Mouse (Mus musculus) cerebellum, adult (tissue): ENCODE measurements around the gene Map3k5.
"Not testable (repeated sequence)": the region's sequence is repeated elsewhere in the genome, so short reads cannot be mapped to it uniquely, and the experiment has no call there.

ENCODE experiments used
- ATAC-seq: cut with Nextera tagmentation; 2 replicates; pipeline ENCODE4 v1.9.2; 2017; ENCODE audit warnings: mild to moderate bottlenecking, moderate library complexity, mixed read lengths; ENCODE audit not compliant: insufficient number of reproducible peaks, low FRiP score, low TSS enrichment

The Map3k5 gene

DNA sequence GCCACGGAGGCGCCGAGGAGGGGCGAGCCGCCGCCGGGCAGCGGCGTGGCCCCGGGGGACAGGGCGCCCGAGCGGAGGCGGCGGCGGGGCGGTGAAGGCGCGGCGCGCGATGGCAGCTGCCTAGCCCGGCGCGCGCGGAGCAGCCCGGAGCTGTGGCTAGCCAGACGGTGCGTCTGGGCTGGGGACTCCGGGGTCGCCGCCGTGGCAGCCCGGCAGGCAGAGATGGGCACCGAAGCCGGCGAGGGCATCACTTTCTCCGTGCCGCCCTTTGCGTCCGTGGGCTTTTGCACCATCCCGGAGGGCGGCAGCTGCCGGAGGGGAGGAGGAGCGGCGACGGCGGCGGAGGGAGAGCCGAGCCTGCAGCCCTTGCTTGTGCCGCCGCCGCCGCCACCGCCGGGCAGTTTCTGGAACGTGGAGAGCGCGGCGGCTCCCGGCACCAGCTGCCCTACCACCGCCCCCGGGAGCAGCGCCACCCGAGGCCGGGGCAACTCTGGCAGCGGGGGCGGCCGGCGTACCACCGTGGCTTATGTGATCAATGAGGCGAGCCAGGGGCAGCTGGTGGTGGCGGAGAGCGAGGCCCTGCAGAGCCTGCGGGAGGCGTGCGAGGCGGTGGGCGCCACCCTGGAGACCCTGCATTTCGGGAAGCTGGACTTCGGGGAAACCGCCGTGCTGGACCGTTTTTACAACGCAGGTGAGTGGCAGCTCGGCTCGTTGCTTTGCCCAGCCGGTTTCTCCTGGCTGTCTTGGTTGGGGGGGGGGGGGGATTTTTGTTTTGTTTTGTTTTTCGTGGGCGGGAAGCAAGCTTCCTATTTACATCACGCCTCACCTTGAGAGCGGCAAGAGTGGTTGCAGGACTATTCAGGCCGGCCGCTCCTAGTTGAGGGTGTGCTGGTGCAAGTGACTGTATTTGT is at the start of gene Map3k5:
Gene Map3k5 (plus strand): TSS at position 89 of the 911 bp plus-strand sequence.
- ATAC-seq = peak; percentile 46

DNA sequence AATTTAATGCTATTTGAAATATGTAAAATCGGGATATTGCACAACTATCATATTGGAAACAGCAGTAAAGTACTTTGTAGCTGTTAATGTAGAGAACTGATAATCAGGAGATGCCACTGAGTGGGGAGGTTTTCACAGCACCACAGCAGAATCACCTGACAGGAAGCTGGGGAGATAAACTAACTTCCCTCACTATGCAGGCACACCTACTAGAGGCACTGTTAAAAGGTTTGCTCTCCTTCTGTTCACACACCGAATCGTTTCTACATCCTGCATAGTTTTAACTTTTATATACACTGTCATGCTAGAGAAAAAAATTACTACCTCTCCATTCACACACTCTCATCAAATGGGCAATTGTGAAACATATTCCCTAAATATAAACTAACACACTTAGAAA is 48.0 kb upstream of the Map3k5 start:
- no peak for ATAC-seq

- ATAC-seq = no peak
Observed at GRCm38 (mm10) chr10:19889908-19890307, 44.4 kb upstream of the Map3k5 start.

GRCm38 (mm10) chr10:19891686-19892085 is 42.6 kb upstream of the Map3k5 start:
- ATAC-seq = no peak

- no peak for ATAC-seq
Observed at GRCm38 (mm10) chr10:19893146-19893545, 41.1 kb upstream of the Map3k5 start.

- ATAC-seq = no peak
Observed at GRCm38 (mm10) chr10:19893976-19894375, 40.3 kb upstream of the Map3k5 start.

DNA sequence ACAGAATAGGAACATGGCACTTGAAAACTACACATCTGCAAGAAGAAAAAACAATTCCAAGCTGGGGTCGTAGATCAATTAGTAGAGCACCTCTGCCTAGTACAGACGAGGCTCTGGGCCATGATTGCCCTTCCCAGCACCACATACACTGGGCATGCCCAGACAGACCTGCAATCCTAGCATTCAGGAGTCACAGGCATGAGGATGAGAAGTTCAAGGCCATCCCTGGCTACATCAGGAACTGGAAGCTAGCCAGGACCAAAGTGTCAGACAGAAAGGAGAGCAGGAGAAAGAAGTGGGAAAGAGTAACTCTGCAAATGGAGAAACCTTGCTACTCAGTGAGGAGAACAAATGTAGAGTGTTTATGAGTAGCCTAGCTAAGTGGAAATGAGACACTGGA is 34.1 kb upstream of the Map3k5 start:
- no peak for ATAC-seq

GRCm38 (mm10) chr10:19901992-19902391 is 32.3 kb upstream of the Map3k5 start:
- ATAC-seq = no peak

GRCm38 (mm10) chr10:19904077-19904820 is 30.0 kb upstream of the Map3k5 start:
- ATAC-seq = peak; percentile 49; the same call in 1 of the 2 replicates

DNA sequence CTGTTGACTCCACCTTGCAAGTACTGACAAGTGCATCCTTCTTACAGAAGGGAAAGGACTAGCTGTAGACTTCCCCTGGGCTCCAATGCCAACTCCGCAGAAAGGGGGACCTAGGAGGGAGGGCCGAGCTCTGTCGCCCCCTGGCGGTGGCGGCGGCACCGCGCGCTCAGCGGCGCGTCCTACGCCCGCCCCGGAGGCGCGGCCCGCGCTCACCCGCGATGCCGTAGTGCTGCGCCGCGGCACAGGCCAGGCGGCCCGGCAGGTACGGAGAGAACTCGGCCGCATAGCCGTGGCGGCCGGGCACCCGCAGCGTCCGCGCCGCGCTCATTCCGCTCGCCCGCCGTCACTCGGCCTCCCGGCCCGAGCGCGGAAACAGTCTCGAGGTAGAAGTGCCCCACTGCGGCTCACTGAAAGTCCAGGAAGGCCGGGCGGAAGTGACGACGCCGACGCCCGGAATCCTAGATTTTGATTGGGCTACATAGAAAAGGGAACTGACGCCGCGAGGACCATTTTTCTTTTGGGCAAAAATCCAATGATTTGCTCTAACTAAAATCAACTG is 26.9 kb upstream of the Map3k5 start, which contains the start of gene Pex7:
Gene Pex7 (minus strand): TSS at position 444 of the 559 bp plus-strand sequence.
- ATAC-seq = peak; percentile 94

- no peak for ATAC-seq
Observed at GRCm38 (mm10) chr10:19908076-19908475, 26.2 kb upstream of the Map3k5 start.

- no peak for ATAC-seq
Observed at GRCm38 (mm10) chr10:19910516-19910915, 23.8 kb upstream of the Map3k5 start.

DNA sequence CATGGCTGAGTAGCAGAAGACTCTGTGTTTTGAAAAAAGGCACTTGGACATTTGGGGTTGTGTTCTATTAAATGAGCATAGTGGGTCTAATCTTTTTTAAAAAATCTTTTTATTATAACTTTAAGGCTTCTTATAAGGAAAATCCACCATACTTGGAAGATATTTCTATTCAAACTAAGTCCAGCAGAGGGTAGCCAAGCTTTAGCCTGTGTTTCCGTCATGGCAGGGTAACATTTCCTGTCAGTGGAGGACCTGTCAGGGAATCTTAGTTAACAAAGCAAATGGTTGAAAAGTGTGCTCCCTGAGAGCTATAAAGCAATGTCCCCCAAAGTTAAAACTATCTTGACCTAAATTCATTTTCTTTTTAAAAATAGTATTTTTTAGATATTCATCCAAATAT is 22.7 kb upstream of the Map3k5 start:
- ATAC-seq = no peak

GRCm38 (mm10) chr10:19913806-19914205 is 20.5 kb upstream of the Map3k5 start:
- ATAC-seq = no peak

GRCm38 (mm10) chr10:19915301-19915700 is 19.0 kb upstream of the Map3k5 start:
- peak; percentile 99 for ATAC-seq

DNA sequence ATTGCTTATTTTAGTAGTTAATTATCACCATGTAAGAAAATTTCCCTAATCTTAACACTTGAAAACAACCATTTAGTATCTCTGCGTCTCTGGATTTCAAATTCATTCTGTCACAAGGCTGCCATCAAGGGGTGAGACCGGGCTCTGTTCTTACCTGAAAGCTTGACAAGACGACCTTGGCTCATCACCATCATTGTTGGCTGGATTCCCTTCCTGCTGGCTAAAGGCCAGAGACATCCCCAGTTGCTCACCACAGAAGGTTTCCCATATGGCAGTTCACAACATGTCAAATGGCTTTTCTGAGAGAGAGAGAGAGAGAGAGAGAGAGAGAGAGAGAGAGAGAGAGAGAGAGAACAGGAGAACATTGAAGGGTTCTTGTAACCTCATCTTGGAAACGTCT is 11.9 kb upstream of the Map3k5 start:
- ATAC-seq = peak; percentile 97

DNA sequence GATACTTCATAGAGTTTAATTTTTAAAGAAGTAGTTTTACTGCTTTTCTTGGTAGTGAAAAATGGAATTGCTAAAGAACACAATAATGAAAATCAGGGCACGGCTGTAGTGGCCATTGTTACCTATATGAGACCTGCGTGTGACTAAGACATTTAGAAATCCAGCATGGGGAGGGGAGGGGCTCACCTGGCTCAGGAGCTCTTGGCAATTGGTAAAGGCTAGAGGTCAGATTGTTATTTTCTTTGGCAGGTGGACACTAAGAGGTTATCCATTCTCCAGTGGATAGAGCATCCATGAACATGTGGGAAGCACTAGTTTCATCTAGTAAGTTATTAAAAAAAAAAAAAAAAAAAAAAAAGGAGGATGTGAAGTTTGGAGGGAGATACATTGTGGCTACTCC is 10.0 kb upstream of the Map3k5 start:
- no peak for ATAC-seq

DNA sequence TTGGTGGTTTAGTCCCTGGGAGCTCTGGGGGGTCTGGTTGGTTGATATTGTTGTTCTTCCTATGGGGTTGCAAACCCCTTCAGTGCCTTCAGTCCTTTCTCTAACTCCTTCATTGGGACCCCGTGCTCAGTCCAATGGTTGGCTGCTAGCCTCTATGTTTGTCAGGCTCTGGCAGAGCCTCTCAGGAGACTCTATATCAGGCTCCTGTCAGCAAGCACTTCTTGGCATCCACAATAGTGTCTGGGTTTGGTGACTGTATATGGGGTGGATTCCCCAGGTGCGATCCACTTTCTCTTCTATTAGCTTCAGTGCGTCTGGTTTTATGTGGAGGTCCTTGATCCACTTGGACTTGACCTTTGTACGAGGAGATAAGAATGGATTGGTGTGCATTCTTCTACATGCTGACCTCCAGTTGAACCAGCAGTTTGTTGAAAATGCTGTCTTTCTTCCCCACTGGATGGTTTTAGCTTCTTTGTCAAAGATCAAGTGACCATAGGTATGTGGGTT is 7.8 kb upstream of the Map3k5 start:
- ATAC-seq = not testable (repeated sequence)

DNA sequence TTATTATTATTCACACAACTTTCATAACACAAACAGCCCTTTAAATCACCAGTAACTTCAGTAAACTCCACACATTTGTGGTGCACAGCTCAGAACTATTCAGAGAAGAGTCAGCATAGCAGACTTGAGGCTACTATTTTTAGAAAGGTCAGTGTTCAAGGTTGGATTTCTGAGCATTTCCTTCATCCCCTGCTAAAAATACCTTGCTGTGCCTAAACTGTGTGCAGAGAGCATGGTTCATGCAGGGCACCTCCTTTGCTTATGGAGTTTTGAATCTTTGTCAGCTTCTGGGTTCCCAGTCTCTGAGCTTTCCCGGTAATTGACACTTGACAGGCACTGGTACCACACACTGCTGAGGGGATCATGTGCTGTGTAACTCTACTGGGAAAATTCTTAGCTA is 6.1 kb upstream of the Map3k5 start:
- ATAC-seq = no peak

DNA sequence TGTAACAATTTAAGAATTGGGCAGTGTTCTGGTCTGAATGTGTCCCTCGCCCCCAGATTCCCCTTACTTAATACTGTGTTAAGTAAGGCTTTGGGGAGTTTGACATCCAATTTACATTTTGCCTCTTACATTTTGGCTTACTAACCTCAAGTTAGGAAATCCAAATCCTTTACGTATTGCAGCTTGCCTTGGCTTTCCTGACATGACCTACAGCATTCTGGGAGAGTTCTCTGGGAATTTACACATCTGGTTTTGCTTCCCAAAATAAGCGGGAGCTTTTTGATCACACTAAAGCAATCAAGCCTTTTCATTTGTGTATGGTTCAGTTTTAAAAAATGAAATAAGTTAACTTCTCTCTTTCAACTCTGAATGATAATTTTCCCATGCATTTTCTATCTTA is 1.3 kb upstream of the Map3k5 start:
- ATAC-seq = no peak
